Mouse (Mus musculus): ENCODE measurements around the gene 1700006A11Rik.

GRCm38 (mm10) chr3:124392201-124392600 lies 33.6 kb downstream of the 1700006A11Rik start:
- no peak for TF ChIP-seq GATA1 (IDR thresholded peaks at IDR 0.05; ENCODE audit: low read length)
- TF ChIP-seq TAL1 (IDR thresholded peaks at IDR 0.05; ENCODE audit: low read length), result no peak

Data from erythroblast, embryonic 14.5 days (primary cell).